Comparison of ENCODE assay signal across 12 mouse cellular contexts in the genomic region with DNA sequence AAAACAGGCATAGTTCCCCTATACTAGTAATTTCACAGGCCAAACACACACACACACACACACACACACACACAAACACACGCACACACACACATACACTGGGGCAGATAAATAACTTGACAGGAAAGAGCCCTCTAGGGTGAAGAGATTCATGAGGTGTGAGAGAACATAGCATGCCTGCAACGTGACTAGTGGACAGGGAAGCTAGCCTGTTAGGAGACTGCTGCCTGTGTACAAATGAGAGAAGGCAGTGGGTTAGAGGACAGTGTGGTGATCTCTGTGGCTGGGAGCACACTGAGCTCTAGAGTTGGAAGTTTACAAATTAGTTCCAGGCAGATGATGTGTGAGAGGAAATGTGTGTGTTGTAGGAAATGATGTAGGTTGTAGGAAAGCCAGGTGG. TPM values are rescaled to one million over a fixed set of nuclear protein-coding genes. Genes with fewer than 3 reads are reported as not detected.
DNase-seq lines count a peak whose midpoint lies in the region; ATAC-seq and TF ChIP-seq lines count a peak whose summit lies in the region.
"Had no signal": no experiment of that assay in that cellular context is flagged by ENCODE, and none has a peak within 500 bp of the region (broad histone marks: within the 10 kb centered on the region; RNA-seq: fewer than 3 reads in every experiment).

No protein-coding gene starts in this region.

- no peaks in the 10 kb centered on the region for H3K36me3 ChIP-seq in heart, embryonic 15.5 days
- H3K36me3 ChIP-seq in lung, embryonic 15.5 days, result no peaks in the 10 kb centered on the region
- H3K36me3 ChIP-seq in embryonic facial prominence, embryonic 13.5 days, result no peaks in the 10 kb centered on the region
- H3K36me3 ChIP-seq: G1E; liver, embryonic 15.5 days had no signal

- TF ChIP-seq CTCF in lung, adult 2 months (IDR thresholded peaks at IDR 0.05; ENCODE audit: insufficient read depth, low read length), result no peak

- H3K4me2 ChIP-seq in heart, embryonic 15.5 days, result no peak overlapping the region
- no peak overlapping the region for H3K4me2 ChIP-seq in lung, embryonic 15.5 days
- H3K4me2 ChIP-seq in embryonic facial prominence, embryonic 13.5 days, result no peak overlapping the region
- H3K4me2 ChIP-seq: liver, embryonic 15.5 days had no signal

- H3K27me3 ChIP-seq in heart, embryonic 15.5 days, result no peaks in the 10 kb centered on the region
- H3K27me3 ChIP-seq in lung, embryonic 15.5 days, result no peaks in the 10 kb centered on the region
- H3K27me3 ChIP-seq in embryonic facial prominence, embryonic 13.5 days, result no peaks in the 10 kb centered on the region
- H3K27me3 ChIP-seq: liver, embryonic 15.5 days had no signal

- no peak overlapping the region for H3K9ac ChIP-seq in heart, embryonic 15.5 days
- no peak overlapping the region for H3K9ac ChIP-seq in lung, embryonic 15.5 days
- H3K9ac ChIP-seq in embryonic facial prominence, embryonic 13.5 days, result peak overlapping the region; percentile 27; the same call in 1 of the 2 replicates
- H3K9ac ChIP-seq: liver, embryonic 15.5 days had no signal

- no peak for DNase-seq in heart, adult 18-20 months
- DNase-seq in lung, adult 2 months, result no peak
- DNase-seq in lung, postnatal 14 days, result peak; percentile 20
- DNase-seq in thymus, adult 18-20 months, result no peak
- DNase-seq: adrenal gland, postnatal 10 days; kidney, adult 18-20 months; kidney, postnatal 4 days had no signal

- peak; percentile 60; the same call in 1 of the 2 replicates for ATAC-seq in heart, embryonic 15.5 days (replicated peaks; ENCODE audit: insufficient number of reproducible peaks, insufficient read depth, low FRiP score, low read depth)
- ATAC-seq in lung, embryonic 15.5 days (ENCODE audit: borderline replicate concordance, extremely low read depth, low FRiP score, low TSS enrichment), result peak; percentile 79
- ATAC-seq in embryonic facial prominence, embryonic 13.5 days (ENCODE audit: insufficient number of reproducible peaks, insufficient read depth, low FRiP score, low TSS enrichment, low read depth), result no peak

- peak overlapping the region; percentile 54 for H3K27ac ChIP-seq in heart, embryonic 15.5 days
- peak overlapping the region; percentile 50; the same call in 1 of the 2 replicates for H3K27ac ChIP-seq in lung, embryonic 15.5 days
- H3K27ac ChIP-seq in embryonic facial prominence, embryonic 13.5 days, result no peak overlapping the region
- H3K27ac ChIP-seq: liver, embryonic 15.5 days had no signal

- H3K4me3 ChIP-seq in heart, embryonic 15.5 days, result no peak overlapping the region
- H3K4me3 ChIP-seq in lung, embryonic 15.5 days, result no peak overlapping the region
- H3K4me3 ChIP-seq in lung, adult 2 months (replicated peaks; ENCODE audit: extremely low read depth, low read depth, low read length), result no peak overlapping the region
- no peak overlapping the region for H3K4me3 ChIP-seq in embryonic facial prominence, embryonic 13.5 days
- H3K4me3 ChIP-seq: liver, embryonic 15.5 days had no signal

- TF ChIP-seq POLR2A in lung, adult 2 months (IDR thresholded peaks at IDR 0.05; ENCODE audit: borderline replicate concordance, extremely low read depth, low read depth, low read length), result no peak

- 25% methylated on average over 2 of the region's 2 CpGs for whole genome bisulfite sequencing in heart, embryonic 15.5 days
- 30% methylated on average over 2 of the region's 2 CpGs for WGBS in lung, embryonic 15.5 days
- WGBS in lung, adult 2 months, result 34% methylated on average over 2 of the region's 2 CpGs
- 59% methylated on average over 2 of the region's 2 CpGs for WGBS in embryonic facial prominence, embryonic 13.5 days

- peaks cover 18% of the 10 kb centered on the region for H3K4me1 ChIP-seq in heart, embryonic 15.5 days (replicated peaks)
- peaks cover 29% of the 10 kb centered on the region for H3K4me1 ChIP-seq in lung, embryonic 15.5 days
- H3K4me1 ChIP-seq in lung, adult 2 months (ENCODE audit: control insufficient read depth, insufficient read depth, low read length), result peaks cover under 1% of the 10 kb centered on the region
- H3K4me1 ChIP-seq in embryonic facial prominence, embryonic 13.5 days, result peaks cover 19% of the 10 kb centered on the region
- H3K4me1 ChIP-seq: liver, embryonic 15.5 days had no signal

- no peaks in the 10 kb centered on the region for H3K9me3 ChIP-seq in heart, embryonic 15.5 days (replicated peaks)
- H3K9me3 ChIP-seq in lung, embryonic 15.5 days, result no peaks in the 10 kb centered on the region
- H3K9me3 ChIP-seq in embryonic facial prominence, embryonic 13.5 days, result no peaks in the 10 kb centered on the region
- H3K9me3 ChIP-seq: liver, embryonic 15.5 days had no signal

RNA-seq across cellular contexts. Expression of a gene that starts 53.1 kb away (rescaled TPM):
- polyA plus RNA-seq in heart, embryonic 15.5 days (2015; fragmentation: Nextera tagmentation; extraction: Ambion mirVana), result 21.6 and 28.4 TPM in 2 replicates
- total RNA-seq in heart, adult 18-20 months (2021), result 10 to 100 TPM; 21.5 to 28.3 TPM
- polyA plus RNA-seq in lung, embryonic 15.5 days (2015; fragmentation: Nextera tagmentation; extraction: Ambion mirVana), result 36.1 and 36.6 TPM in 2 replicates
- polyA plus RNA-seq in lung, adult 2 months (2012; rRNA removed), result 16.7 and 24.0 TPM in 2 replicates
- 42.3 and 52.9 TPM in 2 replicates for polyA plus RNA-seq in embryonic facial prominence, embryonic 13.5 days (2015; fragmentation: Nextera tagmentation; extraction: Ambion mirVana)
- polyA plus RNA-seq: G1E had no signal
